Mouse (Mus musculus): ENCODE results near the gene Rph3al. TPM values are rescaled to one million over a fixed set of nuclear protein-coding genes. Genes with fewer than 3 reads are reported as not detected.

Gene Rph3al
- polyA plus RNA-seq, 1 experiment from 2014 or later, result 14.5 TPM

- no peak overlapping the region for H3K27ac ChIP-seq
- H3K36me3 ChIP-seq (ENCODE audit: insufficient read depth, low read length), result no peaks in the 10 kb centered on the region
- no peak for DNase-seq (ENCODE audit: low spot score)
- H3K4me1 ChIP-seq (replicated peaks; ENCODE audit: insufficient read depth, low read length), result no peaks in the 10 kb centered on the region
- TF ChIP-seq CTCF (IDR thresholded peaks at IDR 0.05; ENCODE audit: low read depth), result peak; percentile 48
- H3K4me3 ChIP-seq (replicated peaks; ENCODE audit: low read depth, low read length), result no peak overlapping the region
- 94% methylated on average over 1 of the region's 1 CpGs for WGBS
- no peaks in the 10 kb centered on the region for H3K27me3 ChIP-seq (ENCODE audit: insufficient read depth, low read length)
- H3K4me2 ChIP-seq (ENCODE audit: low read length), result no peak overlapping the region
- no peak for ATAC-seq (replicated peaks; ENCODE audit: low FRiP score, low read depth)
- no peaks in the 10 kb centered on the region for H3K9me3 ChIP-seq (replicated peaks; ENCODE audit: low read length)
- H3K9ac ChIP-seq (ENCODE audit: low read depth, low read length), result no peak overlapping the region
Observed at GRCm38 (mm10) chr11:75973988-75974387, 35.8 kb upstream of the Rph3al start.

- no peak for DNase-seq (ENCODE audit: low spot score)
- Histone ChIP-seq H3K4me2 (ENCODE audit: low read length) (no peak overlapping the region), H3K9ac (ENCODE audit: low read depth, low read length) (no peak overlapping the region), H3K4me3 (replicated peaks; ENCODE audit: low read depth, low read length) (no peak overlapping the region), H3K27me3 (ENCODE audit: insufficient read depth, low read length) (no peaks in the 10 kb centered on the region), H3K36me3 (ENCODE audit: insufficient read depth, low read length) (no peaks in the 10 kb centered on the region), H3K27ac (no peak overlapping the region), H3K9me3 (replicated peaks; ENCODE audit: low read length) (no peaks in the 10 kb centered on the region), H3K4me1 (replicated peaks; ENCODE audit: insufficient read depth, low read length) (no peaks in the 10 kb centered on the region)
- no peak for TF ChIP-seq CTCF (IDR thresholded peaks at IDR 0.05; ENCODE audit: low read depth)
- no peak for ATAC-seq (replicated peaks; ENCODE audit: low FRiP score, low read depth)
- WGBS, result 28% methylated on average over 7 of the region's 7 CpGs
Observed at GRCm38 (mm10) chr11:75972916-75973567, 34.8 kb upstream of the Rph3al start.

- ATAC-seq (replicated peaks; ENCODE audit: low FRiP score, low read depth), result no peak
- WGBS, result 89% methylated on average over 3 of the region's 3 CpGs
- H3K27ac ChIP-seq, result no peak overlapping the region
Observed at GRCm38 (mm10) chr11:75972188-75972587, 34.0 kb upstream of the Rph3al start.

GRCm38 (mm10) chr11:75970629-75971028 is 32.4 kb upstream of the Rph3al start:
- ATAC-seq (replicated peaks; ENCODE audit: low FRiP score, low read depth), result no peak
- 25% methylated on average over 3 of the region's 3 CpGs for WGBS

More at GRCm38 (mm10) chr11:75972188-75972587, 34.0 kb upstream of the Rph3al start:
- H3K4me3 ChIP-seq (replicated peaks; ENCODE audit: low read depth, low read length), result no peak overlapping the region
- no peak for DNase-seq (ENCODE audit: low spot score)
- no peak overlapping the region for H3K9ac ChIP-seq (ENCODE audit: low read depth, low read length)
- no peaks in the 10 kb centered on the region for H3K9me3 ChIP-seq (replicated peaks; ENCODE audit: low read length)
- H3K27me3 ChIP-seq (ENCODE audit: insufficient read depth, low read length), result no peaks in the 10 kb centered on the region
- no peaks in the 10 kb centered on the region for H3K4me1 ChIP-seq (replicated peaks; ENCODE audit: insufficient read depth, low read length)
- no peak for TF ChIP-seq CTCF (IDR thresholded peaks at IDR 0.05; ENCODE audit: low read depth)
- H3K36me3 ChIP-seq (ENCODE audit: insufficient read depth, low read length), result no peaks in the 10 kb centered on the region
- H3K4me2 ChIP-seq (ENCODE audit: low read length), result no peak overlapping the region

GRCm38 (mm10) chr11:75968761-75969160 is 30.5 kb upstream of the Rph3al start:
- H3K9me3 ChIP-seq (replicated peaks; ENCODE audit: low read length), result no peaks in the 10 kb centered on the region
- no peak overlapping the region for H3K4me3 ChIP-seq (replicated peaks; ENCODE audit: low read depth, low read length)
- H3K9ac ChIP-seq (ENCODE audit: low read depth, low read length), result no peak overlapping the region
- 93% methylated on average over 6 of the region's 6 CpGs for WGBS
- H3K27me3 ChIP-seq (ENCODE audit: insufficient read depth, low read length), result no peaks in the 10 kb centered on the region
- H3K36me3 ChIP-seq (ENCODE audit: insufficient read depth, low read length), result no peaks in the 10 kb centered on the region
- ATAC-seq (replicated peaks; ENCODE audit: low FRiP score, low read depth) (no peak), DNase-seq (ENCODE audit: low spot score) (no peak)
- H3K27ac ChIP-seq, result no peak overlapping the region
- peaks cover 6% of the 10 kb centered on the region for H3K4me1 ChIP-seq (replicated peaks; ENCODE audit: insufficient read depth, low read length)
- no peak overlapping the region for H3K4me2 ChIP-seq (ENCODE audit: low read length)
- TF ChIP-seq CTCF (IDR thresholded peaks at IDR 0.05; ENCODE audit: low read depth), result no peak

More at GRCm38 (mm10) chr11:75970629-75971028, 32.4 kb upstream of the Rph3al start:
- H3K9me3 ChIP-seq (replicated peaks; ENCODE audit: low read length), result no peaks in the 10 kb centered on the region
- H3K36me3 ChIP-seq (ENCODE audit: insufficient read depth, low read length), result no peaks in the 10 kb centered on the region
- DNase-seq (ENCODE audit: low spot score), result no peak
- no peak overlapping the region for H3K4me2 ChIP-seq (ENCODE audit: low read length)
- peak; percentile 46; the same call in 1 of the 2 replicates for TF ChIP-seq CTCF (IDR thresholded peaks at IDR 0.05; ENCODE audit: low read depth)
- H3K27ac ChIP-seq, result no peak overlapping the region
- H3K27me3 ChIP-seq (ENCODE audit: insufficient read depth, low read length), result no peaks in the 10 kb centered on the region
- peaks cover 1% of the 10 kb centered on the region for H3K4me1 ChIP-seq (replicated peaks; ENCODE audit: insufficient read depth, low read length)
- H3K4me3 ChIP-seq (replicated peaks; ENCODE audit: low read depth, low read length), result no peak overlapping the region
- no peak overlapping the region for H3K9ac ChIP-seq (ENCODE audit: low read depth, low read length)

GRCm38 (mm10) chr11:75966401-75967372 is 28.5 kb upstream of the Rph3al start:
- peak; percentile 82 for TF ChIP-seq CTCF (IDR thresholded peaks at IDR 0.05; ENCODE audit: low read depth)
- peak; percentile 74 for DNase-seq (ENCODE audit: low spot score)
- peaks cover 7% of the 10 kb centered on the region for H3K4me1 ChIP-seq (replicated peaks; ENCODE audit: insufficient read depth, low read length)
- ATAC-seq (replicated peaks; ENCODE audit: low FRiP score, low read depth), result peak; percentile 78
- H3K4me2 ChIP-seq (ENCODE audit: low read length), result peak overlapping the region; percentile 94
- H3K27me3 ChIP-seq (ENCODE audit: insufficient read depth, low read length), result no peaks in the 10 kb centered on the region
- peak overlapping the region; percentile 67 for H3K9ac ChIP-seq (ENCODE audit: low read depth, low read length)
- H3K9me3 ChIP-seq (replicated peaks; ENCODE audit: low read length), result no peaks in the 10 kb centered on the region
- H3K36me3 ChIP-seq (ENCODE audit: insufficient read depth, low read length), result no peaks in the 10 kb centered on the region
- WGBS, result under 1% methylated on average over 79 of the region's 90 CpGs
- peak overlapping the region; percentile 62 for H3K4me3 ChIP-seq (replicated peaks; ENCODE audit: low read depth, low read length)
- peak overlapping the region; percentile 86 for H3K27ac ChIP-seq

Data from kidney, postnatal 0 days (tissue).